Mouse (Mus musculus) MEL (cell line): Measurements from ENCODE around the gene Gm17657.

Source experiments
- CTCF ChIP-seq, 3 experiments: IDR thresholded peaks in 2 of 3; conservative IDR thresholded peaks in 1 of 3; 2 replicates each; pipeline ENCODE4 v1.5.1; 2011 to 2012; ENCODE audit warnings: low read length in 3 of 3, low read depth in 2 of 3, mild to moderate bottlenecking in 2 of 3, improper control_type of control experiment in 1 of 3, inconsistent platforms in 1 of 3, mixed read lengths in 1 of 3, moderate library complexity in 1 of 3; ENCODE audit not compliant: control insufficient read depth in 1 of 3, insufficient read depth in 1 of 3, poor library complexity in 1 of 3, severe bottlenecking in 1 of 3
- GATA1 ChIP-seq: IDR thresholded peaks from 2 replicates; pipeline ENCODE4 v1.6.1; 2011; ENCODE audit warnings: low read depth, low read length, improper control_type of control experiment
- JUND ChIP-seq: IDR thresholded peaks from 2 replicates; pipeline ENCODE4 v1.6.1; 2011; ENCODE audit warnings: low read depth, mild to moderate bottlenecking, improper control_type of control experiment, low read length
- MXI1 ChIP-seq: IDR thresholded peaks from 2 replicates; pipeline ENCODE4 v1.6.1; 2011; ENCODE audit warnings: mild to moderate bottlenecking, low read depth, low read length, improper control_type of control experiment
- SIN3A ChIP-seq: IDR thresholded peaks from 2 replicates; pipeline ENCODE4 v1.6.1; 2012; ENCODE audit warnings: low read length, improper control_type of control experiment, inconsistent platforms

DNA sequence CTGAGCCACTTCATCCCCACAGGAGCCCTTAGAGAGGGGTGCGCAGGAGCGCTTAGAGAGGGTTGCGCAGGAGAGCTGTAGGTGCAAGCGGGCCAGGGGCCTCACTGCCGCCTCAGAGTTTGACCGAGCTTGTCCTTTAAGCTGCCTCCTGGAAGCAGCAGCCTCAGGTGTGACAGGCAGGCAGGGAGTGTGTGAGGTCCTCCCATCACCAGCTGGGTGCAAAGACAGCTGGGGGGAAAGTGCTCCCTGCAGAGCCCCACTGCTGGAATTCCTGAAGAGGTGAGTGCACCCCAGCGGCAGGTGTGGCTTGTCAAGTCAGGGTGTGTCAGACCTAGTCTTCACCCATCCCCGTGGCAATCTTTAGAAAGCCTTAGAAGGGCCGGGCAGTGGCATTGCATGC, 37.5 kb upstream of the Gm17657 start:
- TF ChIP-seq CTCF (IDR thresholded peaks at IDR 0.05 in 2 of 3, conservative IDR thresholded peaks at IDR 0.05 in 1 of 3; ENCODE audit: control insufficient read depth in 1 of 3, insufficient read depth in 1 of 3, low read depth in 2 of 3, low read length in 3 of 3, poor library complexity in 1 of 3, severe bottlenecking in 1 of 3): no peak
- no peak for TF ChIP-seq GATA1
- TF ChIP-seq MXI1: no peak
- TF ChIP-seq SIN3A: no peak
- no peak for TF ChIP-seq JUND
